Mouse (Mus musculus) lung, adult 18-20 months (tissue): Measurements from ENCODE around the gene Duxf3.
"Not testable (repeated sequence)": the region's sequence is repeated elsewhere in the genome, so short reads cannot be mapped to it uniquely, and the experiment has no call there.

ENCODE experiments used
- DNase-seq, 2 experiments: peaks; one replicate each; pipeline ENCODE4 v3.0.0; 2022; ENCODE audit warnings: mixed read lengths in 2 of 2

Gene Duxf3

DNA sequence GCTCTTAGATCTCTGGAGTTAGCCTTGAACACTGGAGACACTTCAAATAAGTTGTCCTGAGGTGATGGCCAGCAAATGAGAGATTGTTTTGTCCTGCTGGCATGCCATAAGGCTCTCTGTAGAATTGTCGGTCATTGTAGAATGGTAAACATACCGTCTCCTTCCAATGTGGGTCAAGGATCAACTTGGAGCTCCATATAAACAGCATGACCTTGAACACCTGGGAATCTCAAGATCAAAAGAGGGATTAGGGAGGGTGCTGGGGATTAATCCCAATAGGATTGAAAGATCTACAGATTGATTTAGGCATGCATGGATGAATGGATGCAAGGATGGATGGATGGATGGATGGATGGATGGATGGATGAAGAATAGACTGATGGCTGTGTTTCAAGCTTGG, 10.9 kb downstream of the Duxf3 start:
- not testable (repeated sequence) for DNase-seq

DNA sequence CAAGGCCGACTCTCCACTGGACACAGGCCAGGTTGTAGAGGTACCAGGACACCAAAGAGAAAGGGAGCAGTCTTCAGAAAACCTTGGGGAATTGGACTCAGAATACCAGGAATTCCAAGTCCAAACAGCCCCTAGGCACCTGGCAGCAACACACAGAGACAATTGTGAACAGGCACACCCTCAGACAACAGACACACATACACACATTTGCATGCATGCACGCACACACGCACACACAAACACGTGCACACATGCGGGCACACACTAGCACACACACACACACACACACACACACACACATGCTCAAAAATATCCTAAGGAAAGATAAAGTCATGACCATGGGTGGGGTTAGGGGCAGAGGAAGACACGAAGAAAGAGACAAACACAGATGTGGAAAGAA, 11.7 kb downstream of the Duxf3 start:
- no peak for DNase-seq

DNA sequence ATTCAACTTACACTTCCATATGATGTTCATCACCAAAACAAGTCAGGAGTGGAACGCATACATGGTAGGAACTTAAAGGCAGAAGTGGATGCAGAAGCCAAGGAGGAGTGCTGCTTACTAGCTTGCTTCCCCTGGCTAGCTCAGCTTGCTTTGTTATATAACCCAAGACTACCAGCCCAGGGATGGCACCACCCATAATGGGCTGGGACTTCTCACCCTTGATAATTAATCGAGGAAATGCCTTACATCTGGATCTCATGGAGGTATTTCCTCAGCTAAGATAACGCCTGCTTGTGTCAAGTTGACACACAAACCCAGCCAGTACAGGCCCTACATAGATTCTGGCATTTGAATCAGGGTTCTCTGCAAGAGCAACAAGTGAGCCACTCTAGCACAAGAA, 15.1 kb downstream of the Duxf3 start:
- no peak for DNase-seq

DNA sequence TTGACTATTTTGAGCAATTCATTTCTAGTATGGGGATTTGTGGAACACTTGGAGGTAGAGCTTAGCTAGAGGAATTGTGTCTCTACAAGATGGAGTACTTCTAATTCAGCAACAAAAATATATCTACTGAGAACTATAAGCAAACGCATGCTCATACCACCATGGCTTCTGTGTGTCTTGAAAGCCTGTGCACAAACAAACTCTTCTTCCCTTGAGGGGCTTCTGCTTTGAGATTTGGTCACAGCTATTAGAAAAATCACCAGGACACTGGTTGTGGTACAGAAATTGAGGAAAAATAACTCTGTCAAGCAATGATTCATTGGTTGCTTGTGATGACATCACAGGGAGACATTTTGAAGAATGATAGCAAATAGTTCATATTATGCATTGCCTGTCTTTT, 17.1 kb downstream of the Duxf3 start:
- DNase-seq: no peak

DNA sequence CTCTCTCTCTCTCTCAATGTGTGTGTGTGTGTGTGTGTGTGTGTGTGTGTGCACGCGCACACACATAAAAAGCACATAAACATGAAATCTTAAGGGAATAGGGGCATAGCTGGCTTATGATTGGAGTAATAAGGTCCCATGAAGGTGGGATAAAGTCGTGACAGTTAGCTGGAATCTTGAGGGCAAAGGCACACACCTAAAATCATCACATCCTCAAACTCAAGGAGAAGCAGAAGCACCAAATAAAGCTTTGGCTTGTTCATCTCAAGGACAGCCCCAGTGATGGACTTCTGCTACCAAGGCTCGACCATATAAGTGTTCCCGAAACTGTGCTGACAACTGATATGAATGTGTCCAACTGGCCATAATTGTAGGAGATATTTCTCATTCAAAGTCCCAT, 17.5 kb downstream of the Duxf3 start:
- DNase-seq: no peak

DNA sequence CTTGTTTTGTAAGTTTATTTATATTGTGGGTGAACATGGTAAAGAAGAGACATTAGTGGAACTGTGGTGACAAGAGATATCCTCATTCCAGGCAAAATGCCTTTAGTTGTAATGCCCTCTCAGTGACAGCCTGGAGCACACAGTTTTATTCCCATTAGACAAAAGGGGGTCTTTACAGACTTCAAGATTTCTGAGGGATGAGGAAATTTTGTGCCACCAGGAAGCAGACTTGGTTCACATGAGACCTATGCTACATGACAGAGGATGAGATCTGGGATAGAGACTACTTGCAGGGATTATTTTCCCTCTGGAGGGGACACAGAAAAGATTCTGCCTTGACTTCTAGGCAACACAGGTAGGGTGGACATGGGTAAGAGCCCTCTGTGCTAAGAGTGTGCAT, 18.0 kb downstream of the Duxf3 start:
- no peak for DNase-seq

DNA sequence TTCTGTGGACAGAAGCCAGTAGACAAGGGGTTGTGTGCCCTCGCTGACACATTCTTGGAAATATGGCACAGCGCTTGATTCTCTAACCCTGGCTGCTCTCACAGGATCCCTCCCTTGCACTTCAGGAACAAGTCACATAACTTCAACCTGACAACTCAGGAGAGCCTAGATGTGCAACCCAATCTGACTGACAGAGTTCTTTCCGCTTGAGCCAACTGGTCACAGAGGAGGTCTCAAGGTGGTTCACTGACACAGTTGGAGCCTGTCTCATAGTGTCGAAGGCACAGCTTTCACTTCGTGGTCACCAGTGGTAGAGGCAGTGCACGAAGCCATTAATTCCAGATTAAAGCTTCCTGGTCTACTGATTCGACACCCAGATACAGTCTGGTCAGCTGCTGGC, 20.2 kb downstream of the Duxf3 start:
- DNase-seq: no peak

DNA sequence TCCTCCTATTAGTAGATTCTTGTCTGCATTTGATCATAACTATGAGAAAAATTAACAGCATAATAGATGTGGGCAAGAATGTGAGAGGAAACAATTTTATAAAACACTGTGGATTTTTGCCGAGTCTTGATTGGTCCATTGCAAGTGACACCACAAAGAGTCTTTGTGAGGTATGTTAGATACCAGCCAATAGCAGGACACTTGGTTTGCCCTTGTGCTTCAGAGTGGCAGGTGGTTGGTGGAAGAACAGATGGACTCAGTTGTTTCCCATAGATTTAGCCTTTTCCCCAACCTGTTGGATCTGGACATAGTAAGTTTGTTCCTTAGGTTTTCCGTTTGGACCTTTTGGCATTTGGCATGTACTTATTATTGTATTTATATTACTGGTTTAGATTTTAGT, 21.3 kb downstream of the Duxf3 start:
- no peak for DNase-seq

DNA sequence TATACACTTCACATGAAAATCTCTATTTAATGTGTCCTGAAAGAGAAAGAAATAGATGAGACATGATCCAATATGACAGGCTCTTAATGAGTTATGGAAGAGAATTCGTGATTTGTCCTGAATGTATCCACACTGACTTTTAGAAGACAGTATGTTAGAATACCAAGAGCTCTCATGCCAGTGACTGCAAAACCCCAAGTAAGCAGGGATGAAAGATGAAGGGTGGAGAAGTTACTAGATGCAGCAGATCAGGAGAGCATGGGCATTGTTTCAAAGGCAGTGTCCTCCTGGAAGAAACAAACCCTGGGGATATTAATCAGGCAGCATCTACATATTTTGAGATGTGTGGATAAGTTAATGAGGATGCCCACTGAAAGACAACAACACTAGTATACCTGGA, 22.0 kb downstream of the Duxf3 start:
- no peak for DNase-seq

DNA sequence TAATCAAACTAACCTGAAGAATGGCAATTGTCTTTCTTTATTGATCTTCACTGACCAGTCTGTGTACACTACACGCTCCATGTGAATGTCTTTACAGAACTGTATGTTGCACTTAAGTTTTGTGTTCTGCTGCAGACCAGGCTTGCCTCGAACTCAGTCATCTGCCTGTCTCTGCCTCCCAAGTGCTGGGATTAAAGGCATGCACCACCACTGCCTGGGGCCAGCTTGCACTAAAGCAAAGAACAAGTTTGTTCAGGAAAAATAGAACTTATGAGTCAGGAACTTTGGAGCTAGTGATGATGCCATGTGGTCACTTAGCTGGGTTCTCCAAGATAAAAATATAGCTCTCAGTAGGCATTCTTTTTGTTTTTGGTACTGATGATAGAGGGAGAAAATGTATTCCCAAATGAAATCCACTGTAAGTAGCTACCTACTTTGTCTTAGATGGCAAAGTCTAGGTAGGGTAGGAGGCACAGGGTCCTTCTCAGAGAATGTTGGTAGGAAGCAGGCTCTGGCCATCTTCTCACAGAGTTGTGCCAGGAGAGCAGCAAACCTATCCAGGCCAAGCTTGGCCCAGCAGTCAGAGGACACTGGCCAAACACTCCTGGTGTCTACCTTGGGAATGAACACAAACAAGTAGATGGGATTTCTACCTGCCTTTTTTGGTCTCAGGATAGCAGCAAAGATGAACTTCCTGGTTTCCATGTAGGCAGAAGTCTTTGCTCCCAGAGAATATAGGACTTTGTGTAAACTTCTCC, 22.6 kb downstream of the Duxf3 start:
- DNase-seq: no peak

DNA sequence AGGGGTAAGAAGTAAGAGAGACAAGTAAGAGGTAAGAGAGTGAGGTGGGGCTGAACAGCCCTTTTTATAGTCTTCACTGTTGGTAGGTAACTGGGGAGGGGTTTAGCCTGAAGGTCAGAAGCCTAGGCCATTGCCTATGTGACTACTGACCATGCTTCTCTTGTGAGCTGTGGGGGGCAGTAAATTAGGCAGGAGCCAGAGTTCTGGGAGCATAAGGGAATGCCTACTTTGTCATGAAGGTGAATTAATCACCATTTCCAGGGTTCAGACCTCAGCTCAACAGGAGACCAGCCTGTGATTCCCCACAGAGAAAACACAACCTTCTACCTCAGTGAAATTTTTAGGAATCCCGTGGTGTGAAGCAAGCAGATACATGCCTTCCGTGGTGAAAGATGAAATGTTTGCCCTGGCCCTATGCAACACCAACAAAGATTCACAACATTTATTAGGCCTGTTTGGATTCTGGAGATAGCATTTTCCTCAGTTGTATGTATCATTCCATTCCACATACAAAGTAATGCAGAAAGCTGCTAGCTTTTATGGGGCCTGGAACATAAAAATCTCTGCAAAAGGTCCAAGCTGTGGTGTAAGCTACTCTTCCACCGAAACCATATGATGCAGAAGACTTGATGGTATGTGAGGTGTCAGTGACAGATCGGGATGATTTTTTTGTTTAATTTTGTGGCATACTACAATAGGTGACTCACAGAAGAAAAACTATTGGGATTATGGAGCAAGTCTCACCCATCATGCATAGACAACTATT, 25.7 kb downstream of the Duxf3 start:
- no peak for DNase-seq

DNA sequence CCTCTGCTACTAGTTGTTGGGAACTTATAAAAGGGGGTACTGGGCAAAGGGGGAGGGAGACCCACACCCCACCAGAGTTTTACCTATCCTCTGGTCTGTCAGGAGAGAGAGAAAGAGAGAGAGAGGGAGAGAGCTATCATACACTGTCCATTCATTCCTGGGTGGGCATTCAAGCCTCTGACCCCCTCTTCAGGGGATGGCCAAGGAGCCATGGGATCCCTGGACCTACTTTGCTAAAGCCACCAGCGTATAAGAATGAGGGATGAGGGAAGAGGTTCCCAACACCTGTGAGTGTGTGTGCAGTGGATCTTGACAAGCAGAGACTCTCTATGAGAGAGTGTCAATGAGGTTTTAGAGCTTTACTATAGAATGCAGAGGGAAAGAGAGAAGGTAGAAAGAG, 26.5 kb downstream of the Duxf3 start:
- DNase-seq: no peak
